Mouse (Mus musculus): ENCODE measurements around the gene Pknox1. TPM values are rescaled to one million over a fixed set of nuclear protein-coding genes. Genes with fewer than 3 reads are reported as not detected.
"Not testable (repeated sequence)": the region's sequence is repeated elsewhere in the genome, so short reads cannot be mapped to it uniquely, and the experiment has no call there.

Pknox1 gene
- total RNA-seq, 4 experiments from 2014 or later, result 5.6 to 10.3 (median 7.2) TPM

DNA sequence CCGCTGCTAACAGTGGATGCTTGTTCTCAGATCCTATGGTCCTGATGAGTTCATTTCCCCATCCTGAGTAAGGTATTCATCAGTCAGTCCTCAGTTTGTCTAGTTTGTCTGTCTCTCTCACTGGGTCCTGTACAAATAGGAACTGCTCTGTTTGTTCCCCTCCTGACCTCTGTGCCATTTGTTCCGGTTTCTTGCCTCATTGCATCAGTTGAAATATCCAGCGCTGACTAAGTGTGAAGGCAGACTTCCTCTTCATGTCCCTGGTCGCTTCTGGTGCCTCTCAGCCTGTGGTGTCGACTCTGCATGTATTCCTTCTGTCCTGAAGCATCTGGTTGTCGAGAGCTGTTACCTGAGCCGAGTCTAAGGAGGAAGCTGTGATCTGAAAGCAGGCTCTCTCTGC lies 30.1 kb downstream of the Pknox1 start:
- DNase-seq (ENCODE audit: low spot score in 2 of 2), result no peak

DNA sequence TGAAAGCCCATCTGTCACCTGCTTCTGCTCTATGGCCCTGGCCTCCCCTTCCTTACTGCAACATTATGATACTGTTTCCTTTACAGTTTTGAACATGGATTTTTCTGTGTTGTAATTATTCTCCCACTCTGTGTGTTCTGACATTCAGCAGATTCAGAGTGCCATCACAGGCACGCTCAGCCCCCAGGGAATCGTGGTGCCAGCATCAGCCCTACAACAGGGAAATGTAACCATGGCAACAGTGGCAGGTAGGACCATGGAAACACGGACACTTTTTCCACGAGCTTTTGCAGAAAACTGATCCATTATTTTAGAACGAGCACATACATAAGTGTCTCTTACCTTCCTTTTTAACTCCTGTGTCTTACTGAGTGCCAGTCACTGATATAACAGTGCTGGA lies 30.5 kb downstream of the Pknox1 start:
- no peak for DNase-seq (ENCODE audit: low spot score in 2 of 2)

GRCm38 (mm10) chr17:31597957-31598356 lies 33.4 kb downstream of the Pknox1 start:
- DNase-seq (ENCODE audit: low spot score in 2 of 2), result no peak

DNA sequence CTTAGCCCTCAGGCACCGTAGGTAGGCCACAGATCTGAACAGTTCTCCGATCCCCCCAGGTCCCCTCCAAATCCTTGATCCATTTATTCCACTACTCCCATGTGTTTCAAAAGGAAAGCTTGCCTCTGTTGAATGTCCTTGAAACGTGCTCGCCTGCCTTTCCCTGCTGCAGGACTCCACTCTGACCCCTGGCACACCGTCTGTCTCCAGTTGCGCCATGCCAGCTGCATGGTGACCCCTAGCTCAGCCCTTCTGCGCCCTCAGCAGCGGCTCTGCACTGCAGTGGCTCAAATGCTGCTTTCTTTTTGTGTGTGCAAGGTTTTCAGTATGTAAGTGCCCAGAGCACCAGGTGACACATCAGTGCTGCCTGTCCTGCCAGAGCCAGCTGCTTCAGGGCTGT lies 34.1 kb downstream of the Pknox1 start:
- no peak for DNase-seq (ENCODE audit: low spot score in 2 of 2)

- DNase-seq (ENCODE audit: low spot score in 2 of 2), result no peak
Measured at GRCm38 (mm10) chr17:31606424-31606823, 41.9 kb downstream of the Pknox1 start.

- no peak for DNase-seq (ENCODE audit: low spot score in 2 of 2)
Measured at GRCm38 (mm10) chr17:31607256-31607951, 42.9 kb downstream of the Pknox1 start.

DNA sequence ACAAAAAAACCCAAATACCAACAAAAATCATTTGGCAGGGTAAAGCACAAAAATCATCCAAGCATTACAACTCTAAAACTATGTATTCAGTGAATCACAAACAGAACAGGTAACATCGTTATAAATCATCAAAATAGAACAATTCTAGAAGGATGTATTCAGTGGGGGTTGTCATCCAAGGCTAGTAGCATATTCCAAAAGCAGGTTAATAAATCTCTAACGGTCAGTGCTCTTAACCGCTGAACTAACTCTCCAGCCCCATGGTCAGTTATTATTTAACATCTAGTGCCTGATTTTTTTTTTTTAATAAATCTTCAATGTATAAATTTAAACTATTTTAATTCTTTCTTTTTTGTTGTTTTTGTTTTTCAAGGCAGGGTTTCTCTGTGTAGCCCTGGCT lies 44.6 kb downstream of the Pknox1 start:
- not testable (repeated sequence) for DNase-seq (ENCODE audit: low spot score in 2 of 2)

- no peak for DNase-seq (ENCODE audit: low spot score in 2 of 2)
Measured at GRCm38 (mm10) chr17:31609895-31610294, 45.4 kb downstream of the Pknox1 start.

DNA sequence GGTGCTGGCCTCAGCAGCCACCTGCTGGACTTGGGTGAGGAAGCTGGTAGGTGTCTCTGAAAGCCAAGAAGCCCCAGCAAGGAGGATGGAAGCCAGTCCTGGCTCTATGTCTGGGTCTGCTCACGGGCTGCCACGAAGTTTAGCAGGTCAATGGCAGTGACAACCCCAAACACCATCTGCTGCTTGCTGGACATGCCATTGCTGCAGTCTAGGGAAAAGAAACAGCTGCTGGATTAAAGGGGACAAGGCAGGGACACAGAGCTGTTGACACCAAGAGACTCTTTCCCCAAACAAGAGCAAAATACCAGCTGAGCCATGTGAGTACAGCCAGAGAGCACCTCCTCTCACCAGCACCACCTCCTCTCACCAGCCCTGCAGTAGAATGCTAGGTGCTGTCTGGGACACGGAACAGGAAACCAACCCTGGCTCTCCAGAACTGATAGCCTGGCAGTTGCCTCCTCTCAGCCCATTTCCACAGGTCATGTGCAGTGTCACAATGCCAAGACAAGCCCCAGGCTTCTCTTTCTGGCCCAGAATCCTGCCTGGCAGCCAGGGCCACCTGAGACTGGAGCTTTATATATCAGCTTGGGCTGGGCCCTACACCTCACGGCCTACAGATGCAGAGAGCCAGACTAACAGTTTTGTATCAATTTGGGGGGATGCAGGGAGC lies 48.7 kb downstream of the Pknox1 start:
- peak in 1 of 2 experiments; percentile 13 for DNase-seq (ENCODE audit: low spot score in 2 of 2)

DNA sequence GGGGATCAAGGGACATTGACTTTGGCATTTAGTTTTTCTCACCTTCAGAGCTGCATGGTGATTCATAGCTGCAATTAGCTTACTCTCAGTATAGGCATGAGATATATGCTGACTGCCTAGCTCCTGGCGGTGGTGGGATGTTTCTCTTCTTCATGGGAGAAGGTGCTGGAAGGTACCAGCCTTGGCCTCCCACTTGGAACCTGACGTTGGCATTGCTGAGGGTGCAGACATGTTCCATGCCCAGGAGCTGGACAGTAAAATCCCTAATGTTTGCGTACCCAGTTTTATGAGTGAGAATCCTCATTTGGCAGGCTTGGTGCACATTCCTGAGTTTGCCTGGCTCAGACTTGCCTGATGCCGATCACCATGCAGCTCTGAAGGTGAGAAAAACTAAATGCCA lies 58.6 kb downstream of the Pknox1 start:
- DNase-seq (ENCODE audit: low spot score in 2 of 2), result no peak

- DNase-seq (ENCODE audit: low spot score in 2 of 2), result no peak
Measured at GRCm38 (mm10) chr17:31627961-31628360, 63.4 kb downstream of the Pknox1 start.

DNA sequence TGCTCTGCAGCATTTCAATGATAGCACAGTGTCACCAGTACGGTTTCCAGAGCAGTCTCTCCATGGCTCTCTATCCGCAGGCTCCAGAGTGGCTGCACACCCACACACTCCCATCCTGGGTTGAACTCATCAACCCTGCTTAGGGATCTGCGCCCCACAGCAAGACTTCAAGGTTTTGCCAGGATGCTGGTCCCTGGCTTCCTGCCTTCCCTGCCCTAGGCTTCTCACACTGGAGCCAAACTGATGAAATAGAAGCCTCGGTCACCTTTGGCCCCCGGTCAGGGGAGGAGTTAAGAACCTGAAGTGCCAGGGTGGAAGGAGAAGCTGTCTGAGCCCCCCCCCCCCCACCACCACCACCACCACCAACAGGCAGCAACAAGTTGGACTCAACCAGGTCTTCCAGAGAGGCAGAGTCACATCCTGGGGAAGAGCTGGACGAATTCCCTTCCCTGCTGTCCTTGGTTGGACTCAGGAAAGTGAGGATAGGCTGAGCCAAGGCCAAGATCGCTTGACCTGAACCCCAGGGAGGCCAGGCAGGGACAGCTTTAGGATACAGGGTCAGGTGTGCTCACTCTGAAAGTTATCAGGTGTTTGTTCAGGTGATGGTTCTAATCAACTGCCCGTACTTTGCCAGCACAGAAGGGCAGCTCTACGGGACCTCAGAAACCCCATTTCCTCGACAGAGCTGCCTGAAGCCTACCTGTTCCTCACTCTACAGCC lies 66.7 kb downstream of the Pknox1 start:
- DNase-seq (ENCODE audit: low spot score in 2 of 2), result no peak

- DNase-seq (ENCODE audit: low spot score in 2 of 2), result no peak
Measured at GRCm38 (mm10) chr17:31633007-31633406, 68.5 kb downstream of the Pknox1 start.

GRCm38 (mm10) chr17:31634896-31635295 lies 70.4 kb downstream of the Pknox1 start:
- DNase-seq (ENCODE audit: low spot score in 2 of 2), result no peak

DNA sequence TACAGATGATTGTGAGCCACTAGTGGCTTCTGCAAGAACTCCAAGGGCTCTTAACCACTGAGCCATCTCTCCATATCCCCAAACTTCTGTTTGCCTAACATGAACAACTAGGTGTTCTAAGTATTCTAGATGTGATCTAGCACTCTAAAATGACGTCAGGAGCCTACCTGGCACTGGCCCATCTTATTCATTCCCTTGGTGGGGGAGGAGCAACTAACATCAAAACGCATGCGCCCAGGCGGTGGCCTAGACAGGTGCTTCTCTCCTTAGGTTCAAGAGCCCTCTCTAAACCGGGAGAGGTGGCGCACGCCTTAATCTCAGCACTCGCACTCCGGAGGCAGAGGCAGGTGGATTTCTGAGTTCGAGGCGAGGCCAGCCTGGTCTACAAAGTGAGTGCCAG lies 71.2 kb downstream of the Pknox1 start:
- DNase-seq (ENCODE audit: low spot score in 2 of 2), result no peak

GRCm38 (mm10) chr17:31636277-31636941 lies 71.9 kb downstream of the Pknox1 start:
- DNase-seq (ENCODE audit: low spot score in 2 of 2), result no peak

- DNase-seq (ENCODE audit: low spot score in 2 of 2), result peak; percentile 50 to 67
Measured at GRCm38 (mm10) chr17:31636942-31637811, 72.6 kb downstream of the Pknox1 start, which contains the start of gene Cbs. Gene Cbs (minus strand): TSS chr17:31637238.

DNA sequence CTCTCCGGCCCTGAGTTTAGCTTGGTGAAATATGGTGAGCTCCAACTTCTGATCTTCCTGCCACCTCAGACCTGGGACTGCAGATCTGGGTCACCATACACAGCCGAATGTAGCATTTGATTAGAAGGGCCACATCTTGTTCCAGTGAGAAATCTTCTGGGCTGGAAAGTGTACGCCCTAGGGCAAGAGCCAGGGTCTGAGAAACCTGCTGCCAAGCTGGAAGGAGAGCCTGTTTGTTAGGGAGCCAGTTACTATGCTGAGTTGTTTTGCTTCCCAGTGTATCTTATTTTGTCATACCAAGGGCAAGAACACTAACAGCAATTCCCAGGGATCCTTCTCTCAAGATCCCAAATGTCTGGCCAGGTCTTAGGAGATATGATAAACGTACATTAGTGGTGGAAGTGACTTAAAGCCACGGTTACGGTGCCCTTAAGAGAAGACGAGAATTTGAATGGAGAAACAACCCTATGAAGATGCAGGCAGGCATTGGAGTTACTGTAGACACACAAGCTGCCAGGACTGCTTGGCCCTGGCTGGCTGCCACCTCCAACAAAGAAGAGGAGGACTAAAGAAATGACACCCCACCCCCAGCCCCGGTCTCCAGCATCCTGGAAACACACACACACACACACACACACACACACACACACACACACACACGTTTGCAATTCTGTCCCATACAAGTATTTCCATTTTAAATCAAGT lies 73.5 kb downstream of the Pknox1 start:
- DNase-seq (ENCODE audit: low spot score in 2 of 2), result no peak

DNA sequence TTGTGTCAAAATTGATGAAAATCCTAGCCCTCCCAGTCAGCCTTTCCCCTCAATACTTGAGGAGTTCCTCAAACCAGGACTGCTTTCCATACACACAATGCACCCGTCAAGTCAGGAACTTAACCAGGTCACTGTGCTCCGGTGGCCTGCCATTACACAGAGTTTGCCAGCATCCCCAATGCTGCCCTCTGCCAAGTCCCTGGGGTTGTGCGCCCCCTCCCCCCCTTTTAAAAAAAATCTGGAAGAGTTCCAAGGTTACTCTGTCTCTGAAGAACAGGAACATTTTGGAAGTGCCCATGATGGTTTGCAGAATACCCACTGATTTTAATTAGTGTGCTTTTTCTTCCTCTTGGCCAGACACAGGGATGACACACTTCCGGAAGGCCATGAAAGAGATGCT lies 75.1 kb downstream of the Pknox1 start:
- no peak for DNase-seq (ENCODE audit: low spot score in 2 of 2)

DNA sequence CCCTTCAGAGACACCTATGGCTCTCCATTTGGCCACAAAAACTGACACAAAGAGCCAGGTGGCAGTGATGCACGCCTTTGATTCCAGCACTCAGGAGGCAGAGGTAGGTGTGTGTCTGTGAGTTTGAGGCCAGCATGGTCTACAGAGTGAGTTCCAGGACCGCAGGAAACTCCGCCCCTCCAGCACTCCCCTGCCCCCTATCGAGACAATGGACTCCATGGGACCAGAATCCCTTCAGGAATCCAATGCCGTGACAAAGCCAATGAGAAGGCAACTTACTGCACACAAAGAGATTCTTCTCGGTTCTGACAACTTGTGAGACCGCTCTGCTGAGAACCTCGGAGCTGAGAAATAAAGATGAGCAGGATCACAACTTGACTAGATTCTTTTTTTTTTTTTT lies 77.8 kb downstream of the Pknox1 start:
- no peak for DNase-seq (ENCODE audit: low spot score in 2 of 2)
